Mouse (Mus musculus) monocyte, adult 2 months (primary cell): Measurements from ENCODE around the gene 4930583I09Rik.

ENCODE experiments used
- DNase-seq, 2 experiments: peaks; one replicate each; pipeline ENCODE4 v3.0.0; 2022; ENCODE audit warnings: low spot score in 2 of 2, low read depth in 1 of 2

4930583I09Rik gene

DNA sequence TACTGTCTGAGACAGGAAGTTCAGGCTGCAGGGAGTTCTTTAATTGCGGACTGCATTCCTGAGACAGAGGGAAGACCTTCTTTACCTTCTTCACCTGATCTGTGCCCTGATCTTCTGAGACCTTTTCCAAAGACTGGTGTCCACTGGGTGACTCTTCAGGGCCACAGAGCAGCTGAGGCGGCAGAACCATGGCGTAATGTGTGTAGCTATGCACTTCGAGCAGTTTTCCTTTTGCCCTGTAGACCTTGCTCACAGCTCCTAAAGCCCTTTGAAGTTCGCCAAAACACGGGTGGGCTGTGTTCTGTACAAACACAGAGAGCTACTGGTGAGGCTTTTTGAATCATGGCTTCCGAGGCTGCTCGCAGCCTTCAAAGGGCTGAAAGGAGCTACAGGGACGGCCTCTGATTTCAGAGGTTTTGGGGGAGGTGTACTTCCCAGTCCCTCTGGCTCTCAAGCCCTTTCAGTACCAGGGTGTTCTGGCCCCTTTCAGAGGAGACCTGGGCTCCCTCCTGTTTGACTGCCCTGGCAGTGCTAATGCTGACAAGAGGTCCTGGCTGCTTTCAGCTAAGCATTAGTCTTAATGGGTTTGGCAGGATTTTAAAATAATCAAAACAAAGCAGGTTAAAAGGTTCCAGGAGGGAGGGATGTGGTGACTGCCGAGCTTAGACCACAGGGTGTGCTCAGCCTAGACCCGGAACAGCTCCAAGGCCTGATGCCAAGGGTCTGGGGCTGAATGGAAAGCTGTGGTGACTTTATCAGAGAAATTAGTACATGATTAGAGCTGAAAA, 33.5 kb downstream of the 4930583I09Rik start:
- no peak for DNase-seq

DNA sequence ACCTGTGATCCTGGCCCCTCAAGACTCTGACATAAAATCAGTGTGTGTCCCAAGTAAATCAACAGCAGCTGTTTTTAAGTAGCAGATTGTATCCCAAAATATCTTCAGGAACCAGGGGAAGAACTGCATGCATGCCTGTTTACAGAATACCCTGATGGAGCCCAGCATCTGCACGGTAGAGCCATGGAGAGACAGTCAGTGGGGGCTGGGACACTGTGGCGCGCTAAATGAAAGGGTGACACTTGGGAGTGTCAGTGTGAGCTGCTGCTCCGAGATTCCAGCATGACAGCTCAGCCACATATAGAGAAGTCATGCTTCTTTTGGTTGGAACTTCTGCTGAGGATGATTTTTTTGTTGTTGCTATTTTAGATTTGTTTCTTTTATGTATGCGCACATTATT, 43.2 kb downstream of the 4930583I09Rik start:
- no peak for DNase-seq

DNA sequence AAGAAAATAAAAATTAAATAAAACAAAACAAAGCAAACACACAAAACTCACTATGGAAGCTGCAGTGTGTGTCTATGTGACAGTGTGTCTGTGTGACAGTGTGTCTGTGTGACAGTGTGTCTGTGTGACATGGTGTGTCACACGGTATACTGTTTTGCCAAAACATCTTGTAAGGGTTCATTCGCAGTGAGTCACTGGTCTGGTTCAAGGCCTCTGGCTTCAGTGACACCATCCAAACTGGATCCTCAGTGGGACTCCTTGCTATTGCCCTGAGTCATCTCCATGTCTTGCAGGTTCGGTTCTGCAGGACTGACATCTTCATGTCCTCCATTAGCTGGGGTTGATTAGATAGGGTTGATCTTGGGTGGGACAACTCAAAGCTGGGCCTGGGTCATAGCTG, 43.8 kb downstream of the 4930583I09Rik start:
- DNase-seq, result no peak

DNA sequence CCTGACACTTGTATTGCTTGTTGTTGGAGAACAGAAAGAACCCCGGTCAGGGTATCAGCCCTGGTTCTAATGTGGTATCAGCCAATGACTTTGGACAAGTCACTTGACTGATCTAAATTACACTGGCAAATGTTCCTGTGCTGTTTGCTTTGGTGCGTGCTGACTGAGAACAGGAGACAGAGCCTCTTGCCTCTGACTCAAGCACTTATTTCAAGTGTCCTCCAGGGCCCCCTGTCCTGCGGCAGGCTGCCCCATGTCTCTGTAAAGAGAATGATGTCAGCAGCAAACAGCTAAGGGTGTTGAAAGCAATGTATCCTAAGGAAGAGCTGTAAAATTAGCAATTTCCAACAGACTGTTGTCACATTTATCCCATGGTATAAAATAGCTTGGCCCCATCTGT, 46.7 kb downstream of the 4930583I09Rik start:
- no peak for DNase-seq

DNA sequence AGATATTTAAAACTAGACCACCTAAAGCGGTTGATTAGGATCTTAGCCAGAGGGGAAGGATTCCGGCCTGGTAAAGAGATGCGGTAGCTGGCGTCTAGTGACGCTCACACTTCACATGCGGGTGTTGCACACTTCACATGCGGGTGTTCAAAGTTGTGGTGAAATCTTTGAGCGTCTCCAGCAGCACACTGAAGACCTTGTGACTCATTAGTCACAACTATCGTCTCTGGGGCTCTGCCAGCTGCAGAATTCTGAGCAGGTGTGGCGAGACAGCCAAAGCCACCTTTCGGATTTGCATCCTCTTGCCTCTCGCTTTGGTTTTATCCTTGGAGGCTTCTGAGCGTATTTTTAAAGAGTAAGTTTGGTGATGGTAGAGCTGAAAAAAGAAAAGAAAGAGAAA, 47.6 kb downstream of the 4930583I09Rik start:
- no peak for DNase-seq

DNA sequence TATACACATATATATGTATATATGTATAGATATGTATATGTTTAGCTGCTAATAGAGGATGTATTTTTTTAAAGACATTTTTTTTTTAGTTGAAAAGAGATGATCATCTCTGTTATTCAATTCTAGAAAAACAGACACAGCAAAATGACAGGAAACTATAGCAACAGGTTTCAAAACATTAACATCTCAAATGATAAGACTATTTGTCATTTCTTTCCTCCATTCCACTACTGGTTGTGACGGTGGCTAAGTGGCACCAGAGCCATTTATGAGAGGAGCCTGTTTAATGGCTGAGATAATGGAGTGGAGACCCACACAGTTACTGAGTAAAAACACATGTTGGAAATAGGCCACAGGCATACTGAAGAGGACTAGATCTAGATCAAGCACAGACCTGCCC, 49.9 kb downstream of the 4930583I09Rik start:
- no peak for DNase-seq
